Mouse (Mus musculus): ENCODE measurements around the gene Snx29. TPM values are rescaled to one million over a fixed set of nuclear protein-coding genes. Genes with fewer than 3 reads are reported as not detected.

Gene Snx29
- polyA plus RNA-seq, 1 experiment = 4.9 TPM

GRCm38 (mm10) chr16:11305531-11305930 is 17.2 kb upstream of the Snx29 start:
- no peak overlapping the region for H3K27ac ChIP-seq (ENCODE audit: insufficient read depth, low read length)
- H3K4me3 ChIP-seq (ENCODE audit: insufficient read depth, low read length) = no peak overlapping the region
- H3K4me1 ChIP-seq (ENCODE audit: control insufficient read depth, insufficient read depth, low read length) = no peaks in the 10 kb centered on the region
- TF ChIP-seq CTCF (IDR thresholded peaks at IDR 0.05; ENCODE audit: borderline replicate concordance, insufficient read depth, low read length) (no peak), POLR2A (IDR thresholded peaks at IDR 0.05; ENCODE audit: low read depth, low read length) (no peak)

DNA sequence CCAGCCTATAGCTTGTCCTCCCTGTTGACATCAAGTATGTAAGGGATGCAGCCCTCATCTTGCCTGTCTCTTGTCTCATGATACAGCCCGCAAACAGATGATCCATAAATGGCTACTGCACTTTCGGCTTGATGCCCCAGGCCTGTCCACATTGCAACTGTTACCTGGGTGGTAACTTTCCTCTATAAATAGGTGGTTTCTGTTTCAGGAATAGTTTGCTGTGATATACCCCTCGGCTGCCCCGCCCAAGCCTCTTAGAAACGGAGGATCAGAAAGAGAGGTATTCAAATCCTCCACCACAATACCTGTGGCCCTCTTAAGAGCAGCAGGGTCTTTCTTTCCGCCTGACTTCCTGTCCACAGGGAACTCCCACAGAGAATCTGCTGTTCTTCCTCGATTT is 9.2 kb upstream of the Snx29 start, which contains the start of gene Tnfrsf17:
TSS of gene Tnfrsf17 (plus strand) at position 301 of the 400 bp plus-strand sequence.
- no peaks in the 10 kb centered on the region for H3K4me1 ChIP-seq (ENCODE audit: control insufficient read depth, insufficient read depth, low read length)
- no peak within 1 kb of the TSS for H3K27ac ChIP-seq (ENCODE audit: insufficient read depth, low read length)
- H3K4me3 ChIP-seq (ENCODE audit: insufficient read depth, low read length) = no peak within 1 kb of the TSS
- no peak for TF ChIP-seq POLR2A (IDR thresholded peaks at IDR 0.05; ENCODE audit: low read depth, low read length)
- no peak for TF ChIP-seq CTCF (IDR thresholded peaks at IDR 0.05; ENCODE audit: borderline replicate concordance, insufficient read depth, low read length)

GRCm38 (mm10) chr16:11315786-11316320 is 6.9 kb upstream of the Snx29 start:
- Histone ChIP-seq H3K4me1 (ENCODE audit: control insufficient read depth, insufficient read depth, low read length) (no peaks in the 10 kb centered on the region), H3K27ac (ENCODE audit: insufficient read depth, low read length) (no peak overlapping the region), H3K4me3 (ENCODE audit: insufficient read depth, low read length) (no peak overlapping the region)
- TF ChIP-seq CTCF (IDR thresholded peaks at IDR 0.05; ENCODE audit: borderline replicate concordance, insufficient read depth, low read length) (no peak), POLR2A (IDR thresholded peaks at IDR 0.05; ENCODE audit: low read depth, low read length) (no peak)

DNA sequence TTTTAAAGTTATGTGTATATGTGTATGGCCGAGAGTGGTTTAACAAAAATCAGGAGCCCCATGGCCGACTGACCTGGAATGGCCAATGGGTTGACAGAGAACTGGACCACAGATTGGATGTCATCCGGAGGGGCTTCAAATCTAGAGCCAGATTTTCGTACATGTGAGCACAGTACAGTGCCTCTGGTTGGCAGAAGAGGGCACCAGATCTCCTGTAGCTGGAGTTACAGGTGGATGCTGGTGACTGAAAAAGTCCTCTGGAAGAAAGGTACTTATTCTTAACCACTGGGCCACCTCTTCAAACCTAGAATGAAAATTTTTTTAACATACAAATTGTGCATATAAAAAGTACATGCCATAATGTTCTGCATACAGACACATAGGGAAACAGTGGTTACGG is 6.0 kb upstream of the Snx29 start:
- no peak for TF ChIP-seq POLR2A (IDR thresholded peaks at IDR 0.05; ENCODE audit: low read depth, low read length)
- no peak; the same call in 1 of the 2 replicates for TF ChIP-seq CTCF (IDR thresholded peaks at IDR 0.05; ENCODE audit: borderline replicate concordance, insufficient read depth, low read length)
- H3K4me3 ChIP-seq (ENCODE audit: insufficient read depth, low read length) = no peak overlapping the region
- H3K27ac ChIP-seq (ENCODE audit: insufficient read depth, low read length) = no peak overlapping the region
- H3K4me1 ChIP-seq (ENCODE audit: control insufficient read depth, insufficient read depth, low read length) = no peaks in the 10 kb centered on the region

DNA sequence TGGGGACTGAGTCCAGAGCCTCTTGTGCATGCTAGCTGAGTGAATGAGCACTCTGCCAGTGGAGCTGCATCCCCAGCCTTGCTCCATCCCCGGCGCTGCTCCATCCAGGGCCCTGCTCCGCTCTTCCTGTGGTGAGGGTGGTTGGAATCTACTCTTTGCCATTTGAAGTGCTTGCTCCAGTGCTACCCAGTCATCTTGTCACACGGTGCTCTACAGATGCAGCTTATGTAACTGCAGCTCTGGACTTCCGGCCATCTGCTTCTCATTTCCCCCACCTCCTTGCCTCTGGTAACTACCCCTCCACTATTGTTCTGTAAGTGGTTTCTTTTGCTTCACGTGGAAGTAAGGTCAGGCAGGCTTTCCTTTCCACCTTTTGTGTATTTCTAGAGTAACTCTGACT is 5.4 kb upstream of the Snx29 start:
- no peak overlapping the region for H3K4me3 ChIP-seq (ENCODE audit: insufficient read depth, low read length)
- H3K27ac ChIP-seq (ENCODE audit: insufficient read depth, low read length) = no peak overlapping the region
- H3K4me1 ChIP-seq (ENCODE audit: control insufficient read depth, insufficient read depth, low read length) = no peaks in the 10 kb centered on the region
- TF ChIP-seq CTCF (IDR thresholded peaks at IDR 0.05; ENCODE audit: borderline replicate concordance, insufficient read depth, low read length) (no peak), POLR2A (IDR thresholded peaks at IDR 0.05; ENCODE audit: low read depth, low read length) (no peak)

DNA sequence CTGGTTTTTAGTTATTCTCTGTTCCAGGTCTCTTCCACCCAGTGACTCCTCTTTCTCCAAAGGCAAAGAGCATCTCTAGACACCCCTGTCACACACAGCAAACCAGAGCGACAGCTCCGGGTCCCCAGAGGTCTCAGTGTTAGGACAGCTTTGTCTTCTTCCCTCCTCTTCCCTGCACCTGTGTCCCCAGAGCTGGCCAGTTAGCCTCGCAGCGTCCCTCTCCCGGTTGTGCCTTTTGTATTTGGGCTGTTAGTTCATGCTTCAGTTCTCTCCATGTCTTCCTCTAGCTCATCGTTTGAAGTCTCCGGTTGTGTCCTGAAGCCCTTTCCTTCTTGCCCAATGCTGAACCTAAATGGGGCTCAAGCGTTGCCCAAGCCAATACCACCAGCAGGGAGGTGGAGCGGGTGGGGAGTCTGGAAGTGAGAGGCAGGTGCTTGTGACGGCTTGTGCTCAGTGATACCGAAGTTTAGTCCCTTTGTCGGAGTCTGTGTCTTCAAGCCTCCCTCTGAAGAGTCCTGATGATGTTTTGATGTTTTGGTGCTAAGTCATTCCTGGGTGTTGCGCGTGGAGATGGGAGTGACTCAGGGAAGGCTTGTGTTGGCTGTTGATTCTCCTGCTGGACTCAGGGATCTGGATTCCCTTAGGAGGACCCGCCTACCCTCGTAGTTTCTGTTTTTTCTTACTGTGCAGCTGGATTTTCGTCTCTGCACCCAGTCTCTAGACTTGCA is 780 bp downstream of the Snx29 start:
- peak overlapping the region; percentile 67 for H3K4me3 ChIP-seq (ENCODE audit: insufficient read depth, low read length)
- H3K27ac ChIP-seq (ENCODE audit: insufficient read depth, low read length) = no peak overlapping the region
- TF ChIP-seq POLR2A (IDR thresholded peaks at IDR 0.05; ENCODE audit: low read depth, low read length) = no peak
- no peak for TF ChIP-seq CTCF (IDR thresholded peaks at IDR 0.05; ENCODE audit: borderline replicate concordance, insufficient read depth, low read length)
- no peaks in the 10 kb centered on the region for H3K4me1 ChIP-seq (ENCODE audit: control insufficient read depth, insufficient read depth, low read length)

DNA sequence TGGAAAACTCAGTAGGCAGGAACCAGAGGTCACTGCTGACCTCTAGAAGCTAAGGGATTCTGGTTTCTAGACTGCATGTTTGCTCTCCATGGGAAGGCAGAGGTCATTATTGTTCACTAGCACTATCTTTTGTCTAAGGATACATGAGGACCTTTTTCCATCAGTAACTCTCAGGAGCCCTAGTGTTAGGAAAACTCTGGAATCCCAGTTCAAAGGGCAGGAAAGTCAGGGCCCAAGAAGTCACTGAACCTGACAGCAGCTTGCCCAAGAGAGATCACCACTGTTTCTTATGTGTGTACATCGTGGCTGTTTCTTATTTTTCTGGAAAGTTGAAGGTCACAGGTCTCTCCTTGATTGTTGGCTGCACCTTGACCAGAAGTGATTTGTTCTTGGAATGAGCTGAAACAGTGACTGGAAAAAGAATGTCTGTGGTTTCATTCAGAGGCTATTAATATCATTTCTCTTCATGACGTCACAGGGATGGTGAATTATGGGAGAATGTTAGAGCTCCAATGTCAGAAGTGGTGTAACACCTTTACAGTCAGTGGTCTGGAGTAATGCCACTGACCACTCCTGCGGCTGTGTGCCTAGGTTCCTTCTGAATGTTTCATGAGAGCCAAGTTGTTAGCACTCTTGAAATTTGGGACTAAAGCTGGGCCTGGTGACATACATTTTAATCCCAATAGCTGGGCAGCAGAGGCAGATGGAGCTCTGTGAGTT is 7.5 kb downstream of the Snx29 start:
- Histone ChIP-seq H3K4me3 (ENCODE audit: insufficient read depth, low read length) (no peak overlapping the region), H3K4me1 (ENCODE audit: control insufficient read depth, insufficient read depth, low read length) (0 out of 2 replicates have a peak, but pooled peaks cover 3% of the 10 kb centered on the region), H3K27ac (ENCODE audit: insufficient read depth, low read length) (no peak overlapping the region; the same call in 1 of the 2 replicates)
- TF ChIP-seq CTCF (IDR thresholded peaks at IDR 0.05; ENCODE audit: borderline replicate concordance, insufficient read depth, low read length) (no peak), POLR2A (IDR thresholded peaks at IDR 0.05; ENCODE audit: low read depth, low read length) (no peak)

DNA sequence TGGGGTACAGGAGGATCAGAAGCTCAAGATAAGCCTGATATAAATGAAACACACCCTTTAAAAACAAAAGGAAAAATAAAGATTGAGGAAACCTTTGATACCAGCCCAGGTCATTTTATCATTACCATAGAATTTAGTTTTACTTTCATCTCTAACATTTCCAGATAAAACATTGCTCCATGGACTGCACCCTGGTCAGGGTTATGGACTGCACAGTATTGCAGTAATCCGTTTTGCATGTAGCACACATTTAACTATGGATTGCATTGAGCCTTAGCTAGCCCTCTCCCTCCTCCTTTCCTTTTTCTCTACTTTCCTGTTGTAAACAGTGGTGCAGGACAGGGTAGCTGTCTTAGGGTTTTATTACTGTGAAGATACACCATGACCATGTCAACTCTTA is 8.3 kb downstream of the Snx29 start:
- Histone ChIP-seq H3K27ac (ENCODE audit: insufficient read depth, low read length) (no peak overlapping the region), H3K4me3 (ENCODE audit: insufficient read depth, low read length) (no peak overlapping the region), H3K4me1 (ENCODE audit: control insufficient read depth, insufficient read depth, low read length) (0 out of 2 replicates have a peak, but pooled peaks cover 3% of the 10 kb centered on the region)
- TF ChIP-seq POLR2A (IDR thresholded peaks at IDR 0.05; ENCODE audit: low read depth, low read length) = no peak
- TF ChIP-seq CTCF (IDR thresholded peaks at IDR 0.05; ENCODE audit: borderline replicate concordance, insufficient read depth, low read length) = no peak

GRCm38 (mm10) chr16:11343292-11343815 is 20.6 kb downstream of the Snx29 start:
- H3K4me3 ChIP-seq (ENCODE audit: insufficient read depth, low read length) = no peak overlapping the region
- no peak for TF ChIP-seq POLR2A (IDR thresholded peaks at IDR 0.05; ENCODE audit: low read depth, low read length)
- TF ChIP-seq CTCF (IDR thresholded peaks at IDR 0.05; ENCODE audit: borderline replicate concordance, insufficient read depth, low read length) = no peak
- H3K4me1 ChIP-seq (ENCODE audit: control insufficient read depth, insufficient read depth, low read length) = no peaks in the 10 kb centered on the region
- no peak overlapping the region for H3K27ac ChIP-seq (ENCODE audit: insufficient read depth, low read length)

Data from embryonic fibroblast, embryonic 13.5 days (primary cell).